Mouse (Mus musculus): ENCODE measurements around the gene Krtap31-2. TPM values are rescaled to one million over a fixed set of nuclear protein-coding genes. Genes with fewer than 3 reads are reported as not detected.

Krtap31-2 gene
- not detected in 2 replicates for polyA plus RNA-seq (2014; fragmentation: Nextera tagmentation; extraction: Ambion mirVana)

DNA sequence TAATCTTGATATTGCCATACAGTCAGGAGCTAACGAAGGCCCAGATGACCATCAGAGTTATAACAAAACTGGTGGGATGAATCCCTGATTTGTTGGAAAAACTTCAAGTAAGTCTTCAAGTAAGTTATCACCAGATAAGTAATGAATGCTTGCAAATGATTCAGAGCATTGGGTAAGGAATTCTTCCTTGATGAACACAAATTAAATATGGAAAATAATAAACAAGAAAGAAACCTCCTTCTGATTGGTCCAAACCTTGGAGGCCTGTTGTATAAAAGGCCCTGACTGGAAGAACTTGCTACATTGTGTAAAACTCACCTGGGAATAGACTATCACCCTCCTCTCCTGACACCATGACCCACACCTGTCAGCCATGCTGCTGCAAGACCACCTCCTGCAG is at the start of gene Krtap31-2:
Gene Krtap31-2 (plus strand): TSS at position 301 of the 400 bp plus-strand sequence.
- H3K9me3 ChIP-seq (ENCODE audit: control insufficient read depth, low read length), result no peaks in the 10 kb centered on the region
- H3K36me3 ChIP-seq (ENCODE audit: control insufficient read depth, insufficient read depth, low read length), result no peaks in the 10 kb centered on the region
- H3K27me3 ChIP-seq (ENCODE audit: control insufficient read depth, insufficient read depth, low read length), result no peaks in the 10 kb centered on the region
- ATAC-seq (ENCODE audit: low FRiP score), result no peak
- H3K4me2 ChIP-seq, result no peak within 1 kb of the TSS
- H3K9ac ChIP-seq (ENCODE audit: low read length), result no peak within 1 kb of the TSS
- no peak within 1 kb of the TSS for H3K4me3 ChIP-seq (ENCODE audit: low read depth, low read length)
- WGBS, result 86% methylated on average over 1 of the region's 1 CpGs
- H3K27ac ChIP-seq (ENCODE audit: low read depth, low read length), result no peak within 1 kb of the TSS
- H3K4me1 ChIP-seq (ENCODE audit: control insufficient read depth, insufficient read depth, low read length), result no peaks in the 10 kb centered on the region
- DNase-seq (ENCODE audit: low spot score, missing footprints), result no peak

DNA sequence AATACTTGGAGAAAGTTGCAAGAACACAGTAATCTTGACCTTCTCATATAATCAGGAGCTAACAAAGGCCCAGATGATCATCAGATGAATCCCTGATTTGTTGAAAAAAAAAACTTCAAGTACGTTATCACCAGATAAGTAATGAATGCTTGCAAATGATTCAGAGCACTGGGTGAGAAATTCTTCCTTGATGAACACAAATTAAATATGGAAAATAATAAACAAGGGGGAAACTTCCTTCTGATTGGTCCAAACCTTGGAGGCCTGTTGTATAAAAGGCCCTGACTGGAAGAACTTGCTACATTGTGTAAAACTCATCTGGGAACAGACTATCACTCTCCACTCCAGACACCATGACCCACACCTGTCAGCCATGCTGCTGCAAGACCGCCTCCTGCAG is 28.5 kb upstream of the Krtap31-2 start, which contains the start of gene Krtap31-1:
Gene Krtap31-1 (plus strand): TSS at position 301 of the 400 bp plus-strand sequence.
- DNase-seq (ENCODE audit: low spot score, missing footprints) (no peak), ATAC-seq (ENCODE audit: low FRiP score) (no peak)
- no peaks in the 10 kb centered on the region for H3K4me1 ChIP-seq (ENCODE audit: control insufficient read depth, insufficient read depth, low read length)
- no peak within 1 kb of the TSS for H3K27ac ChIP-seq (ENCODE audit: low read depth, low read length)
- H3K36me3 ChIP-seq (ENCODE audit: control insufficient read depth, insufficient read depth, low read length), result no peaks in the 10 kb centered on the region
- H3K27me3 ChIP-seq (ENCODE audit: control insufficient read depth, insufficient read depth, low read length), result no peaks in the 10 kb centered on the region
- H3K4me2 ChIP-seq, result no peak within 1 kb of the TSS
- no peak within 1 kb of the TSS for H3K9ac ChIP-seq (ENCODE audit: low read length)
- no peak within 1 kb of the TSS for H3K4me3 ChIP-seq (ENCODE audit: low read depth, low read length)
- WGBS, result 80% methylated on average over 2 of the region's 2 CpGs
- no peaks in the 10 kb centered on the region for H3K9me3 ChIP-seq (ENCODE audit: control insufficient read depth, low read length)

GRCm38 (mm10) chr11:99914451-99914850 is 21.6 kb upstream of the Krtap31-2 start, which contains the start of gene Gm11565:
Gene Gm11565, plus strand, starts transcription at chr11:99914751.
- Histone ChIP-seq H3K36me3 (ENCODE audit: control insufficient read depth, insufficient read depth, low read length) (no peaks in the 10 kb centered on the region), H3K27me3 (ENCODE audit: control insufficient read depth, insufficient read depth, low read length) (no peaks in the 10 kb centered on the region), H3K9ac (ENCODE audit: low read length) (no peak within 1 kb of the TSS), H3K9me3 (ENCODE audit: control insufficient read depth, low read length) (no peaks in the 10 kb centered on the region), H3K27ac (ENCODE audit: low read depth, low read length) (no peak within 1 kb of the TSS), H3K4me1 (ENCODE audit: control insufficient read depth, insufficient read depth, low read length) (no peaks in the 10 kb centered on the region), H3K4me3 (ENCODE audit: low read depth, low read length) (no peak within 1 kb of the TSS), H3K4me2 (no peak within 1 kb of the TSS)
- no peak for ATAC-seq (ENCODE audit: low FRiP score)
- WGBS, result 87% methylated on average over 3 of the region's 3 CpGs
- no peak for DNase-seq (ENCODE audit: low spot score, missing footprints)

DNA sequence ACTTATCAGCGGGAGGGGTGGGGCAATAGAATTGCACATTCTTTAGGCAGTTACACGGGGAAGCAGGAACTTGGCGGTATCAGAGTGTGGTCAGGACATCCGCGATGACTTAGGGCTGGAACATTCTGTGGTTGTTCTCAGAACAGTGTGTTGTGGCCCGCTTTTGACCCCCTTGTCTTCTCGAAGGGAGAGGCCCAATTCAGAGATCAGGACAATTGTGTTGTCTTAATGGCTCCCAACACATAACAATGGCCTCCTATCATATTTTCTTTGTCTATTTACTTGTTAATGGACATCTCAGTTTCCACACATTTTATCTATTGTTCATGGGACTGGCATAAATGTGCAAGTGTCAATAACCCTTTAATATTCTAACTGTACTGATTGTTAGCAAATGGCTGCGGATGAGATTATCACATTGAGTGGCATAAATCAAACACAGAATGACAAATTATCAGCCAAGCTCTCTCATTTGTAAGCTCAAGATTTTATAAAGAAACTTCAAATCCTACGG is 1.7 kb downstream of the Krtap31-2 start:
- WGBS, result 86% methylated on average over 9 of the region's 9 CpGs
- no peaks in the 10 kb centered on the region for H3K27me3 ChIP-seq (ENCODE audit: control insufficient read depth, insufficient read depth, low read length)
- ATAC-seq (ENCODE audit: low FRiP score) (no peak), DNase-seq (ENCODE audit: low spot score, missing footprints) (no peak)
- H3K9ac ChIP-seq (ENCODE audit: low read length), result no peak overlapping the region
- H3K4me3 ChIP-seq (ENCODE audit: low read depth, low read length), result no peak overlapping the region
- no peaks in the 10 kb centered on the region for H3K4me1 ChIP-seq (ENCODE audit: control insufficient read depth, insufficient read depth, low read length)
- no peak overlapping the region for H3K4me2 ChIP-seq
- H3K9me3 ChIP-seq (ENCODE audit: control insufficient read depth, low read length), result no peaks in the 10 kb centered on the region
- no peak overlapping the region for H3K27ac ChIP-seq (ENCODE audit: low read depth, low read length)
- no peaks in the 10 kb centered on the region for H3K36me3 ChIP-seq (ENCODE audit: control insufficient read depth, insufficient read depth, low read length)

DNA sequence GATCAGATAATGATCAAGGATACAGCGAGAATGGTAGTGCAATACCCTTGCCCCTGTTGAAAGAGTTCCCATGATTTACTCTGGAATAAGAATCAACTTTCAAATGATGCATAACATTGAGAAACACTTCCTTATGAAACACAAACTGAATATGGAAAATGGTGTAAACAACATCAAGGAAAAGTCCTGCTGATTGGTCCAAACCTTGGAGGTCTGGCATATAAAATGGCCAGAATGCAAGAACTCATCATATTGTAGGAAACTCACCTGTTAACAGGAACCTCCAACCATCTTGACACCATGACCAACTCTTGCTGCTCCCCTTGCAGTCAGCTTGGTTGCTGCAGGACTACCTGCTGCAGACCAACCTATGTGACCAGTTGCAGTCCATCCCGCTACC is 12.1 kb downstream of the Krtap31-2 start, which contains the start of gene Krtap9-5:
Gene Krtap9-5 (plus strand): TSS at position 301 of the 400 bp plus-strand sequence.
- Histone ChIP-seq H3K4me3 (ENCODE audit: low read depth, low read length) (no peak within 1 kb of the TSS), H3K27ac (ENCODE audit: low read depth, low read length) (peak within 1 kb of the TSS; percentile 51), H3K36me3 (ENCODE audit: control insufficient read depth, insufficient read depth, low read length) (no peaks in the 10 kb centered on the region), H3K4me1 (ENCODE audit: control insufficient read depth, insufficient read depth, low read length) (no peaks in the 10 kb centered on the region), H3K27me3 (ENCODE audit: control insufficient read depth, insufficient read depth, low read length) (no peaks in the 10 kb centered on the region), H3K4me2 (no peak within 1 kb of the TSS), H3K9me3 (ENCODE audit: control insufficient read depth, low read length) (no peaks in the 10 kb centered on the region), H3K9ac (ENCODE audit: low read length) (no peak within 1 kb of the TSS)
- 91% methylated on average over 2 of the region's 2 CpGs for WGBS
- no peak for ATAC-seq (ENCODE audit: low FRiP score)
- DNase-seq (ENCODE audit: low spot score, missing footprints), result no peak

GRCm38 (mm10) chr11:99964213-99964612 is 28.1 kb downstream of the Krtap31-2 start:
- H3K4me1 ChIP-seq (ENCODE audit: control insufficient read depth, insufficient read depth, low read length), result no peaks in the 10 kb centered on the region
- ATAC-seq (ENCODE audit: low FRiP score), result no peak
- H3K9me3 ChIP-seq (ENCODE audit: control insufficient read depth, low read length), result no peaks in the 10 kb centered on the region
- H3K36me3 ChIP-seq (ENCODE audit: control insufficient read depth, insufficient read depth, low read length), result no peaks in the 10 kb centered on the region
- no peak overlapping the region for H3K27ac ChIP-seq (ENCODE audit: low read depth, low read length)
- H3K27me3 ChIP-seq (ENCODE audit: control insufficient read depth, insufficient read depth, low read length), result no peaks in the 10 kb centered on the region
- no peak for DNase-seq (ENCODE audit: low spot score, missing footprints)
- no peak overlapping the region for H3K4me3 ChIP-seq (ENCODE audit: low read depth, low read length)
- 51% methylated on average over 6 of the region's 6 CpGs for WGBS
- no peak overlapping the region for H3K4me2 ChIP-seq
- no peak overlapping the region for H3K9ac ChIP-seq (ENCODE audit: low read length)

DNA sequence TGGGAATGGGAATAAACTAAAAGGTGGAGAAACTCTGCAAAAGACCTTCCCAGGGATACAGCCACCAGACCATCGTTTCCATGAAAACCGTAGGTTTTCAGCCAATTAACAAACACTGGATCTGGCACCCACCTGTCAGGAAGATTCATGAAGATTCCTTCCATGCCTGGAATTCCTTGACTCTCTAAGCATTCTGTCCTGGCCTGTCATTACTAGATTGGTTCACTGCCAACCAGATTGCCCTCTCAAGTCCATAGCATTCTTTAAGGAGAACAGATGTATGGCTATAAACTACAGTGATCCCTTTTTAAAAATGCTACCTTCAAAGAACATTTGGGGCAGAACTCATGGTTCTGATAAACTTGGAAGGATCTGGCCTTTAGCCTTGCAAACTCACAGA is 29.9 kb downstream of the Krtap31-2 start:
- Histone ChIP-seq H3K36me3 (ENCODE audit: control insufficient read depth, insufficient read depth, low read length) (no peaks in the 10 kb centered on the region), H3K9me3 (ENCODE audit: control insufficient read depth, low read length) (no peaks in the 10 kb centered on the region), H3K4me2 (no peak overlapping the region), H3K27ac (ENCODE audit: low read depth, low read length) (no peak overlapping the region), H3K4me3 (ENCODE audit: low read depth, low read length) (no peak overlapping the region), H3K4me1 (ENCODE audit: control insufficient read depth, insufficient read depth, low read length) (no peaks in the 10 kb centered on the region), H3K9ac (ENCODE audit: low read length) (no peak overlapping the region), H3K27me3 (ENCODE audit: control insufficient read depth, insufficient read depth, low read length) (no peaks in the 10 kb centered on the region)
- DNase-seq (ENCODE audit: low spot score, missing footprints), result no peak
- WGBS, result 82% methylated on average over 2 of the region's 2 CpGs
- ATAC-seq (ENCODE audit: low FRiP score), result no peak

DNA sequence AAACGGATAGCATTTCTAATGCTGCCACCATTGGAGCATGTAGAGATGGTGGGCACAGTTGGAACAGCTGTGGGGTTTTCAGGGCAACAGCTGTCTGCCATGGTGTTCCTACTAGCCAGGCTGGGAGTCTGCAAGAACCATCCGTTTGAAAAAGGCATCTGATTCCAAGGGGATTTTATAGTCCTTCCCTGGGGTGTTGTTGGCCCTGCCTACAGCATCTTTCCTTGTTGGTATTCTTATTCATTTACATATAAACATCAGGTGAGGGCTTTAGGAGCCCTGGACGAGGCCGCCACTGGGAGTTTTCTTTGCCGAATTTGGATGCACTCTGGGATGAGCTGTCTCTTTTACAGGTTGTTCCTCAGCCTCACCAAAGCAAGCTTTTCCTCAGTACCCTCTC is 42.9 kb downstream of the Krtap31-2 start, which contains the start of gene Krtap29-1:
Gene Krtap29-1 (minus strand): TSS at position 101 of the 400 bp plus-strand sequence.
- Histone ChIP-seq H3K9ac (ENCODE audit: low read length) (no peak within 1 kb of the TSS), H3K27me3 (ENCODE audit: control insufficient read depth, insufficient read depth, low read length) (no peaks in the 10 kb centered on the region), H3K4me2 (no peak within 1 kb of the TSS), H3K36me3 (ENCODE audit: control insufficient read depth, insufficient read depth, low read length) (no peaks in the 10 kb centered on the region), H3K4me1 (ENCODE audit: control insufficient read depth, insufficient read depth, low read length) (no peaks in the 10 kb centered on the region), H3K4me3 (ENCODE audit: low read depth, low read length) (no peak within 1 kb of the TSS), H3K9me3 (ENCODE audit: control insufficient read depth, low read length) (no peaks in the 10 kb centered on the region), H3K27ac (ENCODE audit: low read depth, low read length) (no peak within 1 kb of the TSS)
- ATAC-seq (ENCODE audit: low FRiP score) (no peak), DNase-seq (ENCODE audit: low spot score, missing footprints) (no peak)
- 74% methylated on average over 5 of the region's 5 CpGs for WGBS

GRCm38 (mm10) chr11:99982731-99983130 is 46.6 kb downstream of the Krtap31-2 start:
- no peak for DNase-seq (ENCODE audit: low spot score, missing footprints)
- H3K27me3 ChIP-seq (ENCODE audit: control insufficient read depth, insufficient read depth, low read length), result no peaks in the 10 kb centered on the region
- no peaks in the 10 kb centered on the region for H3K36me3 ChIP-seq (ENCODE audit: control insufficient read depth, insufficient read depth, low read length)
- no peak overlapping the region for H3K9ac ChIP-seq (ENCODE audit: low read length)
- no peak for ATAC-seq (ENCODE audit: low FRiP score)
- no peaks in the 10 kb centered on the region for H3K9me3 ChIP-seq (ENCODE audit: control insufficient read depth, low read length)
- no peak overlapping the region for H3K4me2 ChIP-seq
- H3K4me3 ChIP-seq (ENCODE audit: low read depth, low read length), result no peak overlapping the region
- H3K4me1 ChIP-seq (ENCODE audit: control insufficient read depth, insufficient read depth, low read length), result no peaks in the 10 kb centered on the region
- H3K27ac ChIP-seq (ENCODE audit: low read depth, low read length), result no peak overlapping the region
- 86% methylated on average over 9 of the region's 9 CpGs for WGBS
